Mouse (Mus musculus) CH12.LX (cell line): ENCODE measurements at regions not wholly inside any gene's neighbourhood (a gene's known extent, or its start where the extent isn't known, plus 50 kb on each side); places are given as distances from the start of the nearest gene placed in this dataset.

Source experiments
- CHD1 ChIP-seq: IDR thresholded peaks from 2 replicates; pipeline ENCODE4 v1.6.1; 2012; ENCODE audit warnings: low read depth, low read length, improper control_type of control experiment, inconsistent platforms
- CTCF ChIP-seq, 2 experiments: IDR thresholded peaks in 1 of 2; conservative IDR thresholded peaks in 1 of 2; 2 replicates each; pipeline ENCODE4 v1.5.1; 2011 to 2012; ENCODE audit warnings: low read depth in 2 of 2, low read length in 2 of 2, improper control_type of control experiment in 1 of 2, inconsistent platforms in 1 of 2, mild to moderate bottlenecking in 1 of 2, moderate library complexity in 1 of 2
- ELF1 ChIP-seq: IDR thresholded peaks from 2 replicates; pipeline ENCODE4 v1.6.1; 2014; ENCODE audit warnings: low read depth, mild to moderate bottlenecking, inconsistent platforms, low read length, improper control_type of control experiment
- EP300 ChIP-seq: IDR thresholded peaks from 2 replicates; pipeline ENCODE4 v1.6.1; 2011; ENCODE audit warnings: low read length, improper control_type of control experiment
- HCFC1 ChIP-seq: IDR thresholded peaks from 2 replicates; pipeline ENCODE4 v1.6.1; 2012; ENCODE audit warnings: low read depth, mild to moderate bottlenecking, inconsistent platforms, low read length, improper control_type of control experiment
- JUND ChIP-seq: conservative IDR thresholded peaks from 2 replicates; pipeline ENCODE4 v1.6.1; 2011; ENCODE audit warnings: low read depth, low read length, improper control_type of control experiment
- MAZ ChIP-seq: IDR thresholded peaks from 2 replicates; pipeline ENCODE4 v1.6.1; 2012; ENCODE audit warnings: low read depth, mild to moderate bottlenecking, inconsistent platforms, low read length, improper control_type of control experiment, moderate library complexity
- MYC ChIP-seq: IDR thresholded peaks from 2 replicates; pipeline ENCODE4 v1.6.1; 2011; ENCODE audit warnings: low read depth, mild to moderate bottlenecking, improper control_type of control experiment, low read length
- NELFE ChIP-seq: IDR thresholded peaks from 2 replicates; pipeline ENCODE4 v1.6.1; 2011; ENCODE audit warnings: low read depth, low read length, improper control_type of control experiment
- POLR2A ChIP-seq: IDR thresholded peaks from 2 replicates; pipeline ENCODE4 v1.6.1; 2011; ENCODE audit warnings: low read depth, mild to moderate bottlenecking, improper control_type of control experiment, low read length
- RAD21 ChIP-seq: IDR thresholded peaks from 2 replicates; pipeline ENCODE4 v1.6.1; 2011; ENCODE audit warnings: low read depth, mild to moderate bottlenecking, low read length, improper control_type of control experiment, moderate library complexity
- USF1 ChIP-seq: IDR thresholded peaks from 2 replicates; pipeline ENCODE4 v1.6.1; 2014; ENCODE audit warnings: low read depth, mild to moderate bottlenecking, inconsistent platforms, low read length, improper control_type of control experiment
- ZC3H11A ChIP-seq: IDR thresholded peaks from 2 replicates; pipeline ENCODE4 v1.6.1; 2012; ENCODE audit warnings: low read depth, mild to moderate bottlenecking, inconsistent platforms, low read length, improper control_type of control experiment
- ZKSCAN1 ChIP-seq: IDR thresholded peaks from 2 replicates; pipeline ENCODE4 v1.6.1; 2012; ENCODE audit warnings: low read depth, inconsistent platforms, low read length, improper control_type of control experiment, borderline replicate concordance

DNA sequence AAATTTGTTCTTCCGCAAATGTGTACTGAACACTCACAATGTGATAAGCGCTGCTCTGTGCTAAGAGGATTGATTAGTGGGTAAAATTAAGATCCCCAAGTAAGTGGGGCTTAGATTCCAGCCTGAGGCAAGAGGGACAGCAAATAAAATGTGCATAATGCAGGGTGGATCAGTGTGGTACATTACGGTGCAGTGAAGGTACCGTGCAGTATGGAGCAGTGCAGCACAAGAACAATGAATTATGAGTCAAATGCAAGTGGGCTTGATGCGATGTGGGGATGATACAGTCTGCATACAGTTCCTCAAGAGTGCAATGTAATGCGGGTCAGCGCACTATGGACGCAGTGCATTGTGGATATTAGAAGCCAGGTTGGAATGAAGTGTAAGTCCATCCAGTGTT, 367.8 kb downstream of the Kif16b start:
- TF ChIP-seq CTCF (conservative IDR thresholded peaks at IDR 0.05 in 1 of 2, IDR thresholded peaks at IDR 0.05 in 1 of 2; ENCODE audit: low read depth in 2 of 2, low read length in 2 of 2) (no peak), MAZ (no peak), ZKSCAN1 (no peak), EP300 (no peak), USF1 (no peak), HCFC1 (no peak), POLR2A (no peak), NELFE (no peak), ZC3H11A (no peak), RAD21 (no peak), ELF1 (no peak), JUND (no peak), MYC (no peak), CHD1 (no peak)
